Mouse (Mus musculus): ENCODE results near the gene Trp63.

DNA sequence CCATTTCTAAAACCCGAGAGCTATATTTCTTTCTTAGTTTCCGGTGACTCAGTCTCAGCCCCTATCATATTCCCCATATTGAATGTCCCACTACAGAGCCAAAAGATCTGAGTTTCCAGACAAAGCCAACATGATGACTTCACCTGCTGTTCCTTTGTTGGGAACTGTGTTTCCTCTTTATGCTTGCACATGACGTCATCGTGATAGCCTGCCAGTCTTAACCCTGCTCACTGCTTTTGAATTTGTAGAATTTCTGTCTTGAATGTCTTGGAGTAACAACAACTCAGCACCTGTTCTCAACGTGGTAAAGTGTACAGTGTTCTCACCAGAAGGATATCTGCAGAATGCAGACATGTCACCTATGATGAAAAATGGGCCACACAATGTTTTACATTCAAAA lies 39.6 kb downstream of the Trp63 start:
- TF ChIP-seq CTCF (IDR thresholded peaks at IDR 0.05; ENCODE audit: borderline replicate concordance, control insufficient read depth, extremely low read depth, insufficient read depth, low read length, poor library complexity) = no peak
- TF ChIP-seq POLR2A (IDR thresholded peaks at IDR 0.05; ENCODE audit: control insufficient read depth, extremely low read depth, insufficient read depth, low read length, poor library complexity) = no peak

Data from thymus, adult 2 months (tissue).